ENCODE assay signal across 8 mouse cellular contexts in genomic region chr15:30647679-30648311, GRCm38 (mm10).
DNase-seq lines count a peak whose midpoint lies in the region; ATAC-seq lines count a peak whose summit lies in the region.

No protein-coding gene starts in this region.

- no peak for ATAC-seq in heart, embryonic 13.5 days (ENCODE audit: extremely low read depth, insufficient number of reproducible peaks, low FRiP score, low TSS enrichment)
- ATAC-seq in lung, embryonic 15.5 days (ENCODE audit: borderline replicate concordance, extremely low read depth, low FRiP score, low TSS enrichment): no peak

- WGBS in heart, embryonic 13.5 days: 38% methylated on average over 7 of the region's 7 CpGs
- WGBS in lung, embryonic 15.5 days: 26% methylated on average over 7 of the region's 7 CpGs
- WGBS in macrophage (ENCODE audit: missing documents): 30% methylated on average over 6 of the region's 7 CpGs

- no peaks in the 10 kb centered on the region for H3K36me3 ChIP-seq in heart, embryonic 13.5 days
- no peaks in the 10 kb centered on the region for H3K36me3 ChIP-seq in lung, embryonic 15.5 days
- H3K36me3 ChIP-seq in macrophage (ENCODE audit: inconsistent target): no peaks in the 10 kb centered on the region

- no peak overlapping the region for H3K9ac ChIP-seq in heart, embryonic 13.5 days
- 0 out of 2 replicates have a peak overlapping the region, but pooled peaks have one; percentile 54 for H3K9ac ChIP-seq in lung, embryonic 15.5 days

- H3K4me1 ChIP-seq in heart, embryonic 13.5 days: peaks cover 4% of the 10 kb centered on the region
- peaks cover 4% of the 10 kb centered on the region; the same call in 1 of the 2 replicates for H3K4me1 ChIP-seq in lung, embryonic 15.5 days

- H3K9me3 ChIP-seq in heart, embryonic 13.5 days: no peaks in the 10 kb centered on the region
- no peaks in the 10 kb centered on the region for H3K9me3 ChIP-seq in lung, embryonic 15.5 days

- H3K4me2 ChIP-seq in heart, embryonic 13.5 days: peak overlapping the region; percentile 99
- peak overlapping the region; percentile 79 for H3K4me2 ChIP-seq in lung, embryonic 15.5 days

- peaks cover 44% of the 10 kb centered on the region for H3K27me3 ChIP-seq in heart, embryonic 13.5 days (replicated peaks)
- H3K27me3 ChIP-seq in lung, embryonic 15.5 days: peaks cover 30% of the 10 kb centered on the region

- peaks cover 35% of the 10 kb centered on the region for H3K79me2 ChIP-seq in macrophage (ENCODE audit: inconsistent target)

- DNase-seq in heart, adult 9 months (ENCODE audit: low spot score in 2 of 2): no peak
- no peak for DNase-seq in lung, postnatal 4 days
- peak; percentile 60 to 65 for DNase-seq in cerebellum, postnatal 36 days
- no peak for DNase-seq in thymus, postnatal 14 days
- DNase-seq in heart, adult 18-20 months: no peak

- no peak overlapping the region for H3K27ac ChIP-seq in heart, embryonic 13.5 days (replicated peaks)
- no peak overlapping the region for H3K27ac ChIP-seq in lung, embryonic 15.5 days
- peak overlapping the region; percentile 29 for H3K27ac ChIP-seq in macrophage

- peak overlapping the region; percentile 65 for H3K4me3 ChIP-seq in heart, embryonic 13.5 days
- peak overlapping the region; percentile 57 for H3K4me3 ChIP-seq in lung, embryonic 15.5 days
- peak overlapping the region; percentile 36 for H3K4me3 ChIP-seq in macrophage (ENCODE audit: inconsistent target)

Comparison
In these comparisons a context has a peak if more than half of its experiments do, and no peak if none do; other contexts are left out.
1. DNase-seq: peak in cerebellum, postnatal 36 days (2 of 2); none in heart, adult 9 months (0 of 2), lung, postnatal 4 days (0 of 2), thymus, postnatal 14 days (single experiment) and heart, adult 18-20 months (0 of 2).
2. Peak in every context shown above with its lines, with median percentiles within 50 percentile points of each other: H3K4me3 ChIP-seq.